In the genomic region with DNA sequence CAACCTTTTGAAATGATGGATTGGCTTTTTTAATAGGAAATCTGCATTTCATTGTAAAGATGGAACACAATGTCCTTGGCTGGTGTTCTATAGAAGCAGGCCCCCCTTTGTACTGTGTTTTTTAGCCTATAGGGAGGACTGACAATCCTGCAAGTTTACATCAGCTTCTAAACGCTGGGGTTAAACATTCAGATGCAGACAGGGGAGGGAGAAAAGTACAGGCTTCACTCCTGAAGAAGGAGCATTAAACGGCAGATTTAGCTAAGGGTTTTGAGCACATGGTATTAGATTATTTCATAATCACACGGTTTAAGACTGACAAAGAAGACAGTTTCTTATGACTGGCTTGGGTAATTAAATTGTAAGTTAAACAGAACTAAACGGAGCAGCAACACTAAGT, we compare ENCODE assay signal across 19 mouse cellular contexts.
A peak's percentile ranks its signal among the peaks of the same experiment; 100 is the strongest.
DNase-seq lines count a peak whose midpoint lies in the region; ATAC-seq lines count a peak whose summit lies in the region.
"Had no signal": no experiment of that assay in that cellular context is flagged by ENCODE, and none has a peak within 500 bp of the region (broad histone marks: within the 10 kb centered on the region; RNA-seq: fewer than 3 reads in every experiment).

No protein-coding gene starts in this region.

- H3K4me1 ChIP-seq in forebrain, embryonic 16.5 days (replicated peaks; ENCODE audit: control insufficient read depth, insufficient read depth, low read length) = peaks cover 8% of the 10 kb centered on the region; the same call in 1 of the 2 replicates
- H3K4me1 ChIP-seq in forebrain, embryonic 12.5 days = peaks cover 10% of the 10 kb centered on the region
- peaks cover 17% of the 10 kb centered on the region for H3K4me1 ChIP-seq in embryonic facial prominence, embryonic 15.5 days
- H3K4me1 ChIP-seq in limb, embryonic 12.5 days (replicated peaks) = peaks cover 21% of the 10 kb centered on the region
- H3K4me1 ChIP-seq: neural tube, embryonic 12.5 days had no signal

- DNase-seq in NIH3T3 (ENCODE audit: low read depth) = peak; percentile 54
- DNase-seq in frontal cortex, postnatal 14 days (ENCODE audit: low spot score in 2 of 2) = no peak
- DNase-seq in adrenal gland, postnatal 25 days = no peak
- DNase-seq: cerebellum, postnatal 14 days; embryo, embryonic 11 days; kidney, adult 2 months; kidney, postnatal 14 days; lung, embryonic 14.5 days; spleen, adult 18-20 months had no signal

- H3K9ac ChIP-seq in forebrain, embryonic 16.5 days (replicated peaks; ENCODE audit: low read depth, low read length) = no peak overlapping the region
- no peak overlapping the region for H3K9ac ChIP-seq in forebrain, embryonic 12.5 days
- H3K9ac ChIP-seq in embryonic facial prominence, embryonic 15.5 days = no peak overlapping the region
- no peak overlapping the region for H3K9ac ChIP-seq in limb, embryonic 12.5 days (replicated peaks)
- H3K9ac ChIP-seq: heart, embryonic 13.5 days; hindbrain, embryonic 15.5 days; lung, embryonic 14.5 days; neural tube, embryonic 12.5 days had no signal

- no peaks in the 10 kb centered on the region for H3K36me3 ChIP-seq in forebrain, embryonic 16.5 days (ENCODE audit: control insufficient read depth, insufficient read depth)
- no peaks in the 10 kb centered on the region for H3K36me3 ChIP-seq in forebrain, embryonic 12.5 days (replicated peaks)
- H3K36me3 ChIP-seq in embryonic facial prominence, embryonic 15.5 days = no peaks in the 10 kb centered on the region
- no peaks in the 10 kb centered on the region for H3K36me3 ChIP-seq in limb, embryonic 12.5 days
- H3K36me3 ChIP-seq: heart, embryonic 13.5 days; hindbrain, embryonic 15.5 days; neural tube, embryonic 12.5 days had no signal

- H3K27me3 ChIP-seq in forebrain, embryonic 16.5 days (replicated peaks; ENCODE audit: control insufficient read depth, insufficient read depth, low read length) = no peaks in the 10 kb centered on the region
- no peaks in the 10 kb centered on the region for H3K27me3 ChIP-seq in forebrain, embryonic 12.5 days
- H3K27me3 ChIP-seq in embryonic facial prominence, embryonic 15.5 days = no peaks in the 10 kb centered on the region
- H3K27me3 ChIP-seq in limb, embryonic 12.5 days = no peaks in the 10 kb centered on the region
- H3K27me3 ChIP-seq: heart, embryonic 13.5 days; hindbrain, embryonic 15.5 days; neural tube, embryonic 12.5 days had no signal

- H3K4me2 ChIP-seq in forebrain, embryonic 16.5 days (ENCODE audit: low read length) = no peak overlapping the region
- H3K4me2 ChIP-seq in forebrain, embryonic 12.5 days = no peak overlapping the region
- no peak overlapping the region for H3K4me2 ChIP-seq in embryonic facial prominence, embryonic 15.5 days (replicated peaks)
- no peak overlapping the region for H3K4me2 ChIP-seq in limb, embryonic 12.5 days
- H3K4me2 ChIP-seq: heart, embryonic 13.5 days; hindbrain, embryonic 15.5 days; liver, embryonic 11.5 days; lung, embryonic 14.5 days; neural tube, embryonic 12.5 days had no signal

- H3K27ac ChIP-seq in forebrain, embryonic 16.5 days (ENCODE audit: low read length) = no peak overlapping the region
- H3K27ac ChIP-seq in forebrain, embryonic 12.5 days = no peak overlapping the region
- H3K27ac ChIP-seq in embryonic facial prominence, embryonic 15.5 days (replicated peaks) = peak overlapping the region; percentile 89
- peak overlapping the region; percentile 69 for H3K27ac ChIP-seq in limb, embryonic 12.5 days
- H3K27ac ChIP-seq: heart, embryonic 13.5 days; hindbrain, embryonic 15.5 days; macrophage; neural tube, embryonic 12.5 days had no signal

- WGBS in forebrain, embryonic 16.5 days = 17% methylated on average over 4 of the region's 4 CpGs
- WGBS in forebrain, embryonic 12.5 days = 31% methylated on average over 4 of the region's 4 CpGs
- WGBS in embryonic facial prominence, embryonic 15.5 days = 10% methylated on average over 4 of the region's 4 CpGs
- WGBS in limb, embryonic 12.5 days = 55% methylated on average over 4 of the region's 4 CpGs

- peak; percentile 54 for ATAC-seq in forebrain, embryonic 16.5 days
- ATAC-seq in forebrain, embryonic 12.5 days (ENCODE audit: low FRiP score) = no peak
- ATAC-seq in embryonic facial prominence, embryonic 15.5 days (ENCODE audit: insufficient number of reproducible peaks, low FRiP score, low TSS enrichment, low read depth) = peak; percentile 88
- ATAC-seq in limb, embryonic 12.5 days (ENCODE audit: insufficient number of reproducible peaks, insufficient read depth, low FRiP score, low TSS enrichment, low read depth) = no peak
- no peak for ATAC-seq in granulocyte monocyte progenitor cell, adult 5-6 weeks (replicated peaks; ENCODE audit: poor library complexity, severe bottlenecking)

- no peak overlapping the region for H3K4me3 ChIP-seq in forebrain, embryonic 16.5 days (replicated peaks; ENCODE audit: low read length)
- no peak overlapping the region for H3K4me3 ChIP-seq in forebrain, embryonic 12.5 days (replicated peaks)
- H3K4me3 ChIP-seq in embryonic facial prominence, embryonic 15.5 days (replicated peaks) = no peak overlapping the region
- H3K4me3 ChIP-seq in limb, embryonic 12.5 days (replicated peaks) = no peak overlapping the region
- H3K4me3 ChIP-seq: heart, embryonic 13.5 days; hindbrain, embryonic 15.5 days; neural tube, embryonic 12.5 days had no signal

- H3K9me3 ChIP-seq in forebrain, embryonic 16.5 days (ENCODE audit: control insufficient read depth, low read length) = no peaks in the 10 kb centered on the region
- H3K9me3 ChIP-seq in forebrain, embryonic 12.5 days = no peaks in the 10 kb centered on the region
- no peaks in the 10 kb centered on the region for H3K9me3 ChIP-seq in embryonic facial prominence, embryonic 15.5 days (replicated peaks)
- no peaks in the 10 kb centered on the region for H3K9me3 ChIP-seq in limb, embryonic 12.5 days
- H3K9me3 ChIP-seq: heart, embryonic 13.5 days; hindbrain, embryonic 15.5 days; neural tube, embryonic 12.5 days had no signal

Comparison
In these comparisons a context has a peak if more than half of its experiments do, and no peak if none do; other contexts are left out.
1. ATAC-seq: peak in forebrain, embryonic 16.5 days (single experiment) and embryonic facial prominence, embryonic 15.5 days (single experiment); none in forebrain, embryonic 12.5 days (single experiment), limb, embryonic 12.5 days (single experiment) and granulocyte monocyte progenitor cell, adult 5-6 weeks (single experiment).
2. H3K27ac ChIP-seq: peak in embryonic facial prominence, embryonic 15.5 days (single experiment) and limb, embryonic 12.5 days (single experiment); none in forebrain, embryonic 16.5 days (single experiment) and forebrain, embryonic 12.5 days (single experiment).